Mouse (Mus musculus) testis, adult 2 months (tissue): ENCODE data around the gene Hoxa11. TPM values are rescaled to one million over a fixed set of nuclear protein-coding genes. Genes with fewer than 3 reads are reported as not detected.

Experiments
- H3K27ac ChIP-seq: fragments of 200-500 bp; 2 replicates; pipeline ENCODE4 v1.5.1; 2012; ENCODE audit warnings: low read depth, low read length; ENCODE audit not compliant: control insufficient read depth, insufficient read depth
- H3K27me3 ChIP-seq: fragments of 200-500 bp; 2 replicates; pipeline ENCODE4 v1.6.1; 2012; ENCODE audit warnings: mild to moderate bottlenecking, low read length, moderate library complexity; ENCODE audit not compliant: control insufficient read depth, insufficient read depth
- H3K36me3 ChIP-seq: fragments of 200-500 bp; 2 replicates; pipeline ENCODE4 v1.6.1; 2012; ENCODE audit warnings: mild to moderate bottlenecking, low read length; ENCODE audit not compliant: control insufficient read depth, insufficient read depth
- H3K4me1 ChIP-seq: fragments of 200-500 bp; 2 replicates; pipeline ENCODE4 v1.6.1; 2012; ENCODE audit warnings: low read length; ENCODE audit not compliant: control insufficient read depth, insufficient read depth
- H3K4me3 ChIP-seq: fragments of 200-500 bp; 2 replicates; pipeline ENCODE4 v1.5.1; 2012; ENCODE audit warnings: low read depth, mild to moderate bottlenecking, low read length, moderate library complexity, mixed read lengths; ENCODE audit not compliant: control insufficient read depth
- CTCF ChIP-seq: fragments of 200-500 bp; IDR thresholded peaks from 2 replicates; pipeline ENCODE4 v1.5.1; 2012; ENCODE audit warnings: low read depth, mild to moderate bottlenecking, inconsistent platforms, low read length, moderate library complexity; ENCODE audit not compliant: control insufficient read depth, insufficient read depth, insufficient replicate concordance
- POLR2A ChIP-seq: fragments of 200-500 bp; IDR thresholded peaks from 2 replicates; pipeline ENCODE4 v1.6.1; 2012; ENCODE audit warnings: low read depth, mild to moderate bottlenecking, inconsistent platforms, low read length, moderate library complexity; ENCODE audit not compliant: control insufficient read depth
- polyA plus RNA-seq: library from polyadenylated mRNA; depleted of rRNA; stranded (reverse); fragments of >200 nt; gene quantifications from 2 replicates; pipeline ENCODE4 v1.2.3, GENCODE M21; 2012

The Hoxa11 gene
- polyA plus RNA-seq, 1 experiment, result not detected

- Histone ChIP-seq H3K4me3 (no peak overlapping the region), H3K27ac (no peak overlapping the region), H3K4me1 (peaks cover 3% of the 10 kb centered on the region), H3K36me3 (no peaks in the 10 kb centered on the region), H3K27me3 (peaks cover 10% of the 10 kb centered on the region)
- TF ChIP-seq CTCF (no peak), POLR2A (no peak)
Observed at GRCm38 (mm10) chr6:52238155-52238545, 7.5 kb downstream of the Hoxa11 start.

- TF ChIP-seq CTCF, result no peak
- TF ChIP-seq POLR2A, result no peak
- Histone ChIP-seq H3K4me1 (peaks cover 3% of the 10 kb centered on the region), H3K4me3 (no peak overlapping the region), H3K27me3 (peaks cover 14% of the 10 kb centered on the region), H3K36me3 (no peaks in the 10 kb centered on the region), H3K27ac (no peak overlapping the region)
Observed at GRCm38 (mm10) chr6:52237346-52238154, 8.1 kb downstream of the Hoxa11 start.

GRCm38 (mm10) chr6:52236806-52237205 lies 8.8 kb downstream of the Hoxa11 start:
- H3K4me3 ChIP-seq, result no peak overlapping the region
- TF ChIP-seq CTCF (no peak), POLR2A (no peak)
- H3K27me3 ChIP-seq, result peaks cover 18% of the 10 kb centered on the region
- H3K36me3 ChIP-seq, result no peaks in the 10 kb centered on the region
- H3K27ac ChIP-seq, result no peak overlapping the region
- H3K4me1 ChIP-seq, result peaks cover 3% of the 10 kb centered on the region

- Histone ChIP-seq H3K4me3 (no peak overlapping the region), H3K36me3 (no peaks in the 10 kb centered on the region), H3K4me1 (peaks cover 3% of the 10 kb centered on the region), H3K27ac (no peak overlapping the region), H3K27me3 (peaks cover 19% of the 10 kb centered on the region)
- TF ChIP-seq POLR2A, result no peak
- TF ChIP-seq CTCF, result no peak
Observed at GRCm38 (mm10) chr6:52235866-52236265, 9.7 kb downstream of the Hoxa11 start.

- Histone ChIP-seq H3K27ac (no peak overlapping the region), H3K36me3 (no peaks in the 10 kb centered on the region), H3K27me3 (peaks cover 23% of the 10 kb centered on the region), H3K4me1 (peaks cover 3% of the 10 kb centered on the region), H3K4me3 (no peak overlapping the region)
- no peak for TF ChIP-seq CTCF
- TF ChIP-seq POLR2A, result no peak
Observed at GRCm38 (mm10) chr6:52235267-52235666, 10.3 kb downstream of the Hoxa11 start.

GRCm38 (mm10) chr6:52234428-52235140 lies 11.0 kb downstream of the Hoxa11 start:
- no peak overlapping the region for H3K27ac ChIP-seq
- peaks cover 23% of the 10 kb centered on the region for H3K27me3 ChIP-seq
- H3K36me3 ChIP-seq, result no peaks in the 10 kb centered on the region
- peak overlapping the region; percentile 11; the same call in 1 of the 2 replicates for H3K4me3 ChIP-seq
- H3K4me1 ChIP-seq, result peaks cover 3% of the 10 kb centered on the region
- TF ChIP-seq POLR2A, result no peak
- TF ChIP-seq CTCF, result no peak

GRCm38 (mm10) chr6:52233546-52234427 lies 11.8 kb downstream of the Hoxa11 start:
- no peak overlapping the region; the same call in 1 of the 2 replicates for H3K4me3 ChIP-seq
- H3K27me3 ChIP-seq, result peaks cover 25% of the 10 kb centered on the region
- peaks cover 5% of the 10 kb centered on the region for H3K4me1 ChIP-seq
- no peak overlapping the region for H3K27ac ChIP-seq
- TF ChIP-seq CTCF (no peak), POLR2A (no peak)
- no peaks in the 10 kb centered on the region for H3K36me3 ChIP-seq
